Mouse (Mus musculus): ENCODE results near the gene Syt12. TPM values are rescaled to one million over a fixed set of nuclear protein-coding genes. Genes with fewer than 3 reads are reported as not detected.
"Not testable (repeated sequence)": the region's sequence is repeated elsewhere in the genome, so short reads cannot be mapped to it uniquely, and the experiment has no call there.

The Syt12 gene
- polyA plus RNA-seq, 1 experiment from 2014 or later = 0.27 TPM

DNA sequence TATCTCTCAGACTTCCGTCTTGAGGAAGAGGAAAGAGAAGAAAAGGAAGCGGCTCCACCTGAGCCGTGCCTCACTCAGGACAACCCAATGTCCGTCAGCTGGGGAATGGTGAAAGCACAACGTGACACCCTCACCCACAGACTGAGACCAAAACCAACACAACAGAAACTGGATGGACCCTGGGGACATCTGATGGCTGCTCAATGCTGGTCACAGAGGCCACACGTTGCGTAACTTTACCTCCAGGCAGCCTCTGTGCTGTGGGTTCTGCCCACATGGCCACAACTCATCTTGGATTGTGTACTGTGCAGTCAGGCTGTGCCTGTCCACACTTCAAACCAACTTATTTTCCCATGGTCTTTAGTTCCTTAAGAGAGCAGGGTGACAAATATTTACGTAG lies 15.3 kb downstream of the Syt12 start:
- no peak for DNase-seq (ENCODE audit: low spot score)
- no peak for ATAC-seq (replicated peaks; ENCODE audit: low FRiP score)

DNA sequence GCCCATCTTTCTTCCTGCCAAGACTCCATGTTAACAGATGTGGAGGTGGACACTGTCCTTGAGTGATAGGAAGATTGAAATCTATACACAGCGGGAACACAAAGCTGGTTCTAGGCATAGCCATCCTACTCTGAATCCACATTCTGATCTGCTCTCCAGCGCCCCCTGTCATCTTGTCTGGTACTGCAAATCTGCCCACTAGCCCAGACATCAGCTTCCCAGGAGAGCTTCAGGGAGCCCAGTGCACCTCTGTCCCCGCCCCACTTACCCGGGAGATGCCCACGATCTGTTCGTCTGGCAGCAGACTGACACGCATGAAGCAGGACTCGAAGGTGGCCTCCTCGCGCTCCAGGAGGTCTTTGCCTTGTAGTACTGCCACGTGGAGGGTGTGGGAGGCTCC lies 21.0 kb downstream of the Syt12 start:
- H3K4me1 ChIP-seq (replicated peaks; ENCODE audit: control insufficient read depth, insufficient read depth, low read length) = no peaks in the 10 kb centered on the region; the same call in none of the 2 replicates
- 14% methylated on average over 11 of the region's 11 CpGs for WGBS
- H3K4me2 ChIP-seq = no peak overlapping the region
- H3K9ac ChIP-seq (ENCODE audit: low read depth, low read length) = no peak overlapping the region
- no peak overlapping the region for H3K27ac ChIP-seq (ENCODE audit: low read depth, low read length)
- H3K36me3 ChIP-seq (ENCODE audit: control insufficient read depth, insufficient read depth, low read length) = no peaks in the 10 kb centered on the region
- peaks cover 5% of the 10 kb centered on the region for H3K27me3 ChIP-seq (replicated peaks; ENCODE audit: control insufficient read depth, insufficient read depth, low read length)
- no peak overlapping the region for H3K4me3 ChIP-seq (ENCODE audit: low read depth, low read length)
- no peaks in the 10 kb centered on the region for H3K9me3 ChIP-seq (ENCODE audit: control insufficient read depth, low read length)
- ATAC-seq (replicated peaks; ENCODE audit: low FRiP score) = no peak
- no peak for DNase-seq (ENCODE audit: low spot score)

More for the DNA sequence above, 15.3 kb downstream of the Syt12 start:
- Histone ChIP-seq H3K27me3 (replicated peaks; ENCODE audit: control insufficient read depth, insufficient read depth, low read length) (no peaks in the 10 kb centered on the region), H3K4me3 (ENCODE audit: low read depth, low read length) (no peak overlapping the region), H3K4me2 (no peak overlapping the region), H3K9ac (ENCODE audit: low read depth, low read length) (no peak overlapping the region), H3K4me1 (replicated peaks; ENCODE audit: control insufficient read depth, insufficient read depth, low read length) (no peaks in the 10 kb centered on the region), H3K9me3 (ENCODE audit: control insufficient read depth, low read length) (no peaks in the 10 kb centered on the region), H3K36me3 (ENCODE audit: control insufficient read depth, insufficient read depth, low read length) (no peaks in the 10 kb centered on the region), H3K27ac (ENCODE audit: low read depth, low read length) (no peak overlapping the region)
- WGBS = 50% methylated on average over 8 of the region's 8 CpGs

DNA sequence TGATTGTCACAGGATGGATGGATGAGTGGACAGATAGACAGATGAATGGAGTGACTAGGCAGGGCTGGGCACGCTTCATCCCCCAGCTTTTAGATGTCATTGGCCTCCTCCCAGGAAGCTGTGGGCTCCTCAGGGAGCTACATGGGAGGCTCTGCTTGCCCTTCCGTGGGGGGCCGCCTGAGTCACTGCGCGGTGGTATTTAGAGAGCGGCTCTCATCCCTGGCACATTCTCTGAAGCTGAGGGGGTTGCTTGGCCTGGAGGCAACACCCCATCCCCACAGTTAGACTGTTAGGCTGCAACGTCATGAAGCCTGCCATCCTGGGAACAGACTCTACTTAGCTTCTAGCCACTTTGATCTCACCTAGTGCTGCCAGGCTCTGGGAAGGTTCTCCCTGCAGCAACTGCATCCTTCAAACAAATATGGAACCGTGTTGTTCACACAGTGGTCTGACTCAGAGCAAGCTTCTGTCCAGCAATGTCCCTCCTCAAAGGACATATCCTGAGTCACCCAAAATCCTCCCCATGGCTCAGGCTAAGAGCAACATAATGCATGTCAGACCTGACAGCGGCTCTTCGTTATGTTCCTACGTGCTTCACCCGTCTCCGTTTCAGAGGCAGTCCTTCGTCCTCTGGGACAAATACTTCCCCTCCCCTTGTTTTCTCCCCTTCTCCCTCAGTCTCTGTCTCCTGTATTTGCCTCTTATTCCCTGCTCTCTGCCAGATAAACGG lies 22.0 kb downstream of the Syt12 start:
- Histone ChIP-seq H3K36me3 (ENCODE audit: control insufficient read depth, insufficient read depth, low read length) (no peaks in the 10 kb centered on the region), H3K4me3 (ENCODE audit: low read depth, low read length) (no peak overlapping the region), H3K9me3 (ENCODE audit: control insufficient read depth, low read length) (no peaks in the 10 kb centered on the region), H3K27me3 (replicated peaks; ENCODE audit: control insufficient read depth, insufficient read depth, low read length) (peaks cover 5% of the 10 kb centered on the region), H3K4me1 (replicated peaks; ENCODE audit: control insufficient read depth, insufficient read depth, low read length) (no peaks in the 10 kb centered on the region; the same call in none of the 2 replicates), H3K27ac (ENCODE audit: low read depth, low read length) (no peak overlapping the region), H3K4me2 (no peak overlapping the region), H3K9ac (ENCODE audit: low read depth, low read length) (no peak overlapping the region)
- DNase-seq (ENCODE audit: low spot score) (no peak), ATAC-seq (replicated peaks; ENCODE audit: low FRiP score) (no peak)
- 81% methylated on average over 15 of the region's 15 CpGs for WGBS

DNA sequence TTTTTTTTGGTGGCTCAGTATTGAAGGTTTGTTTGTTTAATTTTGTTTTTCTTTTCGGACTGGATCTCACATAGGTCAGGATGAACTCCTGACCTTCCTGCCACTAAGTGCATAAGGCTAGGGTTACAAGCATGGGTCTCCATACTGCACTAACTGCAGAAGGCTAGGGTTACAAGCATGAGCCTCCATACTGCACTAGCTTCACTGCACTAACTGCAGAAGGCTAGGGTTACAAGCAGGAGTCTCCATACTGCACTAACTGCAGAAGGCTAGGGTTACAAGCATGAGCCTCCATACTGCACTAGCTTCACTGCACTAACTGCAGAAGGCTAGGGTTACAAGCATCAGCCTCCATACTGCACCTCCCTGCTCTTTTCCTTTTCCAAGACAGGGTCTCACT lies 23.2 kb downstream of the Syt12 start:
- WGBS = 47% methylated on average over 1 of the region's 1 CpGs
- not testable (repeated sequence) for H3K9ac ChIP-seq (ENCODE audit: low read depth, low read length); H3K27ac ChIP-seq (ENCODE audit: low read depth, low read length); DNase-seq (ENCODE audit: low spot score); H3K9me3 ChIP-seq (ENCODE audit: control insufficient read depth, low read length); H3K27me3 ChIP-seq (replicated peaks; ENCODE audit: control insufficient read depth, insufficient read depth, low read length); H3K36me3 ChIP-seq (ENCODE audit: control insufficient read depth, insufficient read depth, low read length); ATAC-seq (replicated peaks; ENCODE audit: low FRiP score); H3K4me1 ChIP-seq (replicated peaks; ENCODE audit: control insufficient read depth, insufficient read depth, low read length); H3K4me2 ChIP-seq; H3K4me3 ChIP-seq (ENCODE audit: low read depth, low read length)

DNA sequence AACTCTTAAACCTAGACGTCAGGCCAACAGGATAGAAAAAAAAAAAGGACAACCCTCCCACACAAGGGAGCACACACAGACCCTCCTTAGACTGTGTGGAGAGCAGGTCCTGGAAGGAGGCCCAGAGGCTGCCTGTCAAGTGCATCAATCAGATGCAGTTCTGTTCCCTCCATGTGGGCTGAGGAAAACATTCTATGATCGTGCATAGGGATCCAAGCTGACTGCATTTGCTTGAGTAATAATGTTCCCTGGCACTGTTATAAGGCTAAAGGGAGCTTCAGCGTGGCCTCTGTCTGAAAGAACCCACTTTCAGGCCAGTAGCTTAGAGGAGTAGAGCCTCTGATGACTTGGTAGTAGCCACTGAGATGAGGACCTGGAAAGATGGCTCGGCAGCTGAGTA lies 24.7 kb downstream of the Syt12 start:
- no peaks in the 10 kb centered on the region for H3K36me3 ChIP-seq (ENCODE audit: control insufficient read depth, insufficient read depth, low read length)
- H3K27ac ChIP-seq (ENCODE audit: low read depth, low read length) = no peak overlapping the region
- H3K27me3 ChIP-seq (replicated peaks; ENCODE audit: control insufficient read depth, insufficient read depth, low read length) = peaks cover 5% of the 10 kb centered on the region
- no peak overlapping the region for H3K9ac ChIP-seq (ENCODE audit: low read depth, low read length)
- WGBS = 45% methylated on average over 4 of the region's 4 CpGs
- H3K9me3 ChIP-seq (ENCODE audit: control insufficient read depth, low read length) = no peaks in the 10 kb centered on the region
- no peak overlapping the region for H3K4me3 ChIP-seq (ENCODE audit: low read depth, low read length)
- H3K4me1 ChIP-seq (replicated peaks; ENCODE audit: control insufficient read depth, insufficient read depth, low read length) = no peaks in the 10 kb centered on the region; the same call in none of the 2 replicates
- ATAC-seq (replicated peaks; ENCODE audit: low FRiP score) (no peak), DNase-seq (ENCODE audit: low spot score) (no peak)
- no peak overlapping the region for H3K4me2 ChIP-seq

DNA sequence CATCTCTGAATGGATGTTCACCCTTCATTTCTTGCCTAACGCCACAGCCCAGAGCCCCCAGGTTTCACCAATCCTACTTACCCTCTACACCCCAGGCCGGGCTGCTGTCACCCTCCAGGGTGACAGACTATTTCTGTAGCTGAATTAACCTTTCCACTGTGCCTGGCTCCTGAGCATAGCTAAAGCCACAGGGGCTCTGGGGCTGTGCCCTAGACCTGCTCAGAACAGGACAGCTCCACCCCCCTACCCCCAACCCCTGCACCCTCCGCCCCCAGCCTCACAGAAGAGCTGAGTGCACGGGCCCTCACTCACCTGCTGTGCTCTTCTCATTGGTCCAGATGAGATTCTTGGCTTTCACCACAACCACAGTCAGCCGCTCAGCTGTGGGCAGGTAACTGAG lies 25.3 kb downstream of the Syt12 start:
- no peaks in the 10 kb centered on the region for H3K9me3 ChIP-seq (ENCODE audit: control insufficient read depth, low read length)
- WGBS = 31% methylated on average over 5 of the region's 5 CpGs
- no peak overlapping the region for H3K27ac ChIP-seq (ENCODE audit: low read depth, low read length)

DNA sequence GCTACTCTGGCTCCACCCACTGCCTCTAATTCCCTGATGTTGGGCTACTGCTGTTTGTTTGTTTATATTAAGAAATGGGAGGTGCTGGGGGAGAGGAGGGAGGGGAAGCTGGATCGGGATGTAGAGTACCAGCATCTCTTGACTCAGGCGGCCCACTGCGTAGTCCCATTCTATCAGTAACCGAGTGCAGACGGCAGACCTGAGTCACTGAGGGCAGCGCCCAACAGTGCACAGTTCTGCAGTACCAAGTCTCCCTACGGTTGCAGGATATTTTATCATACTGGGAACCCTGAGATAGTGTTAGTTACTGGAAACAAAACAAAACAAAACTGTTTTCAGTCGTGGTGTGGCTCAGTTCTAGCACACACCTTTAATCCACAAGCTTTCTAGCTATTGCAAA lies 26.1 kb downstream of the Syt12 start:
- H3K9ac ChIP-seq (ENCODE audit: low read depth, low read length) = no peak overlapping the region
- H3K27me3 ChIP-seq (replicated peaks; ENCODE audit: control insufficient read depth, insufficient read depth, low read length) = peaks cover 5% of the 10 kb centered on the region
- ATAC-seq (replicated peaks; ENCODE audit: low FRiP score) (no peak), DNase-seq (ENCODE audit: low spot score) (no peak)
- H3K4me3 ChIP-seq (ENCODE audit: low read depth, low read length) = no peak overlapping the region
- H3K9me3 ChIP-seq (ENCODE audit: control insufficient read depth, low read length) = no peaks in the 10 kb centered on the region
- 57% methylated on average over 8 of the region's 8 CpGs for WGBS
- H3K36me3 ChIP-seq (ENCODE audit: control insufficient read depth, insufficient read depth, low read length) = no peaks in the 10 kb centered on the region
- H3K4me1 ChIP-seq (replicated peaks; ENCODE audit: control insufficient read depth, insufficient read depth, low read length) = no peaks in the 10 kb centered on the region; the same call in none of the 2 replicates
- no peak overlapping the region for H3K4me2 ChIP-seq
- H3K27ac ChIP-seq (ENCODE audit: low read depth, low read length) = no peak overlapping the region

More for the DNA sequence above, 25.3 kb downstream of the Syt12 start:
- H3K27me3 ChIP-seq (replicated peaks; ENCODE audit: control insufficient read depth, insufficient read depth, low read length) = peaks cover 5% of the 10 kb centered on the region
- H3K9ac ChIP-seq (ENCODE audit: low read depth, low read length) = no peak overlapping the region
- no peak overlapping the region for H3K4me2 ChIP-seq
- ATAC-seq (replicated peaks; ENCODE audit: low FRiP score) (no peak), DNase-seq (ENCODE audit: low spot score) (no peak)
- H3K4me3 ChIP-seq (ENCODE audit: low read depth, low read length) = no peak overlapping the region
- H3K36me3 ChIP-seq (ENCODE audit: control insufficient read depth, insufficient read depth, low read length) = no peaks in the 10 kb centered on the region
- no peaks in the 10 kb centered on the region; the same call in none of the 2 replicates for H3K4me1 ChIP-seq (replicated peaks; ENCODE audit: control insufficient read depth, insufficient read depth, low read length)

DNA sequence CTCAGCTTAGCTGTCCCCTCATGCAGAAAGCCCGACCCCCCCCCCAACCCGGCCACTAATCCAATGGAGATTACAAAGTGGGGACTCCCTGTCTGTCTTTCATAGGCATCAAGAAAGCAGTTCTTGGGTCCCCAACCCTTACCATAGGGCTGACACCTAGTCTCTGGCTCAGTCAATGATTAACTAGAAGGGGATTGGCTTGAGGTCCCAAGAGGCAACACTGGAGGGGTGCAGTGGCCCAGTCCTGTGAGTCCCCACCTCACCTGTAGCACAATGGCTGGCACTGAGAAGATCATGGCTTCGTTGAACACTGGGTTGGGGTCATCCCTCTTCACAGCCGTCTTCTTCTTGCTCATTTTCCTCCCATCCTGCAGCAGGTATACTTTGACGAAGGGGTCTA lies 26.6 kb downstream of the Syt12 start:
- Histone ChIP-seq H3K4me3 (ENCODE audit: low read depth, low read length) (no peak overlapping the region), H3K4me1 (replicated peaks; ENCODE audit: control insufficient read depth, insufficient read depth, low read length) (no peaks in the 10 kb centered on the region; the same call in 1 of the 2 replicates), H3K27me3 (replicated peaks; ENCODE audit: control insufficient read depth, insufficient read depth, low read length) (peaks cover 5% of the 10 kb centered on the region), H3K9me3 (ENCODE audit: control insufficient read depth, low read length) (no peaks in the 10 kb centered on the region), H3K27ac (ENCODE audit: low read depth, low read length) (no peak overlapping the region), H3K4me2 (no peak overlapping the region), H3K9ac (ENCODE audit: low read depth, low read length) (no peak overlapping the region), H3K36me3 (ENCODE audit: control insufficient read depth, insufficient read depth, low read length) (no peaks in the 10 kb centered on the region)
- DNase-seq (ENCODE audit: low spot score) (no peak), ATAC-seq (replicated peaks; ENCODE audit: low FRiP score) (no peak)
- WGBS = 56% methylated on average over 5 of the region's 5 CpGs

DNA sequence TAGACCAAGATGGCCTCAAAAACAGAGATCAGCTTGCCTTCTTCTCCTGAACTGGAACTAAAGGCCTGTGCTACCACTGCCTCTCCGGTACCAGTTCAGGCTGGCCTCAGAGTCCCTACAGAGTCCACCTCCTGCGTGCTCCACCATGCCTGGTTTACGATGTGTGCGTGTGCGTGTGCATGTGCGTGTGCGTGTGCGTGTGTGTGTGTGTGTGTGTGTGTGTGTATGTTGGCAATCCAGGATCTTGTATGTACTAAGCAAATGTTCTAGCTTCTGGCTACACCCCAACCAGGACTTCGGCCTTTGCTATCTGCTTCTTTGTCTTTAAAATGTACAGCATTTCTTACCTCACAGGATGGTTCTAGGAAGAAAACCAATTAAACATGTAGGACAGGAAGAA lies 28.0 kb downstream of the Syt12 start:
- WGBS = 96% methylated on average over 9 of the region's 9 CpGs
- H3K4me3 ChIP-seq (ENCODE audit: low read depth, low read length) = no peak overlapping the region
- no peak overlapping the region for H3K27ac ChIP-seq (ENCODE audit: low read depth, low read length)
- no peak overlapping the region for H3K4me2 ChIP-seq
- H3K9me3 ChIP-seq (ENCODE audit: control insufficient read depth, low read length) = no peaks in the 10 kb centered on the region
- H3K27me3 ChIP-seq (replicated peaks; ENCODE audit: control insufficient read depth, insufficient read depth, low read length) = no peaks in the 10 kb centered on the region; the same call in 1 of the 2 replicates
- H3K4me1 ChIP-seq (replicated peaks; ENCODE audit: control insufficient read depth, insufficient read depth, low read length) = no peaks in the 10 kb centered on the region
- H3K9ac ChIP-seq (ENCODE audit: low read depth, low read length) = no peak overlapping the region
- DNase-seq (ENCODE audit: low spot score) (no peak), ATAC-seq (replicated peaks; ENCODE audit: low FRiP score) (no peak)
- H3K36me3 ChIP-seq (ENCODE audit: control insufficient read depth, insufficient read depth, low read length) = no peaks in the 10 kb centered on the region

Measured in liver, embryonic 11.5 days (tissue).